Mouse (Mus musculus): ENCODE measurements at regions not wholly inside any gene's neighbourhood (a gene's known extent, or its start where the extent isn't known, plus 50 kb on each side); places are given as distances from the start of the nearest gene placed in this dataset.
A peak's percentile ranks its signal among the peaks of the same experiment; 100 is the strongest.

- H3K27me3 ChIP-seq (ENCODE audit: insufficient read depth, low read length) = no peaks in the 10 kb centered on the region
- no peak overlapping the region for H3K27ac ChIP-seq
- no peak for TF ChIP-seq CTCF (IDR thresholded peaks at IDR 0.05; ENCODE audit: low read depth)
- no peaks in the 10 kb centered on the region for H3K36me3 ChIP-seq (ENCODE audit: insufficient read depth, low read length)
- no peaks in the 10 kb centered on the region for H3K4me1 ChIP-seq (ENCODE audit: insufficient read depth, low read length)
- H3K4me3 ChIP-seq (ENCODE audit: low read length) = no peak overlapping the region
- ATAC-seq (no peak), DNase-seq (ENCODE audit: low spot score) (peak; percentile 21)
- no peak overlapping the region for H3K4me2 ChIP-seq (ENCODE audit: low read depth, low read length)
- no peaks in the 10 kb centered on the region for H3K9me3 ChIP-seq (ENCODE audit: low read length)
- WGBS = 68% methylated on average over 8 of the region's 8 CpGs
- no peak overlapping the region for H3K9ac ChIP-seq (replicated peaks; ENCODE audit: low read length)
These were observed 430.1 kb downstream of the Cypt12 start for GRCm38 (mm10) chr3:18378014-18379005.

- Histone ChIP-seq H3K4me2 (ENCODE audit: low read depth, low read length) (no peak overlapping the region), H3K9ac (replicated peaks; ENCODE audit: low read length) (no peak overlapping the region), H3K27ac (no peak overlapping the region), H3K27me3 (ENCODE audit: insufficient read depth, low read length) (no peaks in the 10 kb centered on the region), H3K4me1 (ENCODE audit: insufficient read depth, low read length) (no peaks in the 10 kb centered on the region), H3K36me3 (ENCODE audit: insufficient read depth, low read length) (no peaks in the 10 kb centered on the region), H3K9me3 (ENCODE audit: low read length) (no peaks in the 10 kb centered on the region), H3K4me3 (ENCODE audit: low read length) (no peak overlapping the region)
- no peak for TF ChIP-seq CTCF (IDR thresholded peaks at IDR 0.05; ENCODE audit: low read depth)
- DNase-seq (ENCODE audit: low spot score) (no peak), ATAC-seq (no peak)
- WGBS = 76% methylated on average over 4 of the region's 4 CpGs
These were observed 473.8 kb downstream of the Cypt12 start for GRCm38 (mm10) chr3:18421886-18422575.

GRCm38 (mm10) chr3:18428908-18429307 lies 480.7 kb downstream of the Cypt12 start:
- no peaks in the 10 kb centered on the region for H3K27me3 ChIP-seq (ENCODE audit: insufficient read depth, low read length)
- no peak overlapping the region for H3K4me3 ChIP-seq (ENCODE audit: low read length)
- WGBS = 96% methylated on average over 1 of the region's 1 CpGs
- no peaks in the 10 kb centered on the region for H3K9me3 ChIP-seq (ENCODE audit: low read length)
- DNase-seq (ENCODE audit: low spot score) = no peak
- no peak overlapping the region for H3K4me2 ChIP-seq (ENCODE audit: low read depth, low read length)
- no peaks in the 10 kb centered on the region for H3K4me1 ChIP-seq (ENCODE audit: insufficient read depth, low read length)
- H3K27ac ChIP-seq = no peak overlapping the region
- no peaks in the 10 kb centered on the region for H3K36me3 ChIP-seq (ENCODE audit: insufficient read depth, low read length)
- H3K9ac ChIP-seq (replicated peaks; ENCODE audit: low read length) = no peak overlapping the region
- no peak for TF ChIP-seq CTCF (IDR thresholded peaks at IDR 0.05; ENCODE audit: low read depth)
- ATAC-seq = no peak

GRCm38 (mm10) chr3:18438845-18439244 lies 490.6 kb downstream of the Cypt12 start:
- Histone ChIP-seq H3K4me3 (ENCODE audit: low read length) (no peak overlapping the region), H3K9ac (replicated peaks; ENCODE audit: low read length) (no peak overlapping the region), H3K4me2 (ENCODE audit: low read depth, low read length) (no peak overlapping the region), H3K27ac (no peak overlapping the region), H3K9me3 (ENCODE audit: low read length) (no peaks in the 10 kb centered on the region), H3K36me3 (ENCODE audit: insufficient read depth, low read length) (no peaks in the 10 kb centered on the region), H3K4me1 (ENCODE audit: insufficient read depth, low read length) (no peaks in the 10 kb centered on the region), H3K27me3 (ENCODE audit: insufficient read depth, low read length) (no peaks in the 10 kb centered on the region)
- ATAC-seq = no peak
- TF ChIP-seq CTCF (IDR thresholded peaks at IDR 0.05; ENCODE audit: low read depth) = no peak
- WGBS = 64% methylated on average over 5 of the region's 5 CpGs
- DNase-seq (ENCODE audit: low spot score) = peak; percentile 34

GRCm38 (mm10) chr3:18452197-18452933 lies 504.2 kb downstream of the Cypt12 start:
- Histone ChIP-seq H3K36me3 (ENCODE audit: insufficient read depth, low read length) (no peaks in the 10 kb centered on the region), H3K9me3 (ENCODE audit: low read length) (no peaks in the 10 kb centered on the region), H3K4me1 (ENCODE audit: insufficient read depth, low read length) (no peaks in the 10 kb centered on the region), H3K27ac (no peak overlapping the region), H3K4me3 (ENCODE audit: low read length) (no peak overlapping the region), H3K9ac (replicated peaks; ENCODE audit: low read length) (no peak overlapping the region), H3K27me3 (ENCODE audit: insufficient read depth, low read length) (no peaks in the 10 kb centered on the region), H3K4me2 (ENCODE audit: low read depth, low read length) (no peak overlapping the region)
- TF ChIP-seq CTCF (IDR thresholded peaks at IDR 0.05; ENCODE audit: low read depth) = no peak
- no peak for DNase-seq (ENCODE audit: low spot score)
- 88% methylated on average over 3 of the region's 3 CpGs for WGBS
- ATAC-seq = no peak

- Histone ChIP-seq H3K4me2 (ENCODE audit: low read depth, low read length) (no peak overlapping the region), H3K4me1 (ENCODE audit: insufficient read depth, low read length) (no peaks in the 10 kb centered on the region), H3K9ac (replicated peaks; ENCODE audit: low read length) (no peak overlapping the region), H3K36me3 (ENCODE audit: insufficient read depth, low read length) (no peaks in the 10 kb centered on the region), H3K4me3 (ENCODE audit: low read length) (no peak overlapping the region), H3K27ac (no peak overlapping the region), H3K27me3 (ENCODE audit: insufficient read depth, low read length) (no peaks in the 10 kb centered on the region), H3K9me3 (ENCODE audit: low read length) (no peaks in the 10 kb centered on the region)
- peak; percentile 71 for ATAC-seq
- WGBS = 50% methylated on average over 1 of the region's 3 CpGs
- DNase-seq (ENCODE audit: low spot score) = no peak
- TF ChIP-seq CTCF (IDR thresholded peaks at IDR 0.05; ENCODE audit: low read depth) = no peak
These were observed 505.2 kb downstream of the Cypt12 start for GRCm38 (mm10) chr3:18453220-18453985.

Measured in hindbrain, postnatal 0 days (tissue).